Comparison of ENCODE assay signal across 8 mouse cellular contexts in the genomic region with DNA sequence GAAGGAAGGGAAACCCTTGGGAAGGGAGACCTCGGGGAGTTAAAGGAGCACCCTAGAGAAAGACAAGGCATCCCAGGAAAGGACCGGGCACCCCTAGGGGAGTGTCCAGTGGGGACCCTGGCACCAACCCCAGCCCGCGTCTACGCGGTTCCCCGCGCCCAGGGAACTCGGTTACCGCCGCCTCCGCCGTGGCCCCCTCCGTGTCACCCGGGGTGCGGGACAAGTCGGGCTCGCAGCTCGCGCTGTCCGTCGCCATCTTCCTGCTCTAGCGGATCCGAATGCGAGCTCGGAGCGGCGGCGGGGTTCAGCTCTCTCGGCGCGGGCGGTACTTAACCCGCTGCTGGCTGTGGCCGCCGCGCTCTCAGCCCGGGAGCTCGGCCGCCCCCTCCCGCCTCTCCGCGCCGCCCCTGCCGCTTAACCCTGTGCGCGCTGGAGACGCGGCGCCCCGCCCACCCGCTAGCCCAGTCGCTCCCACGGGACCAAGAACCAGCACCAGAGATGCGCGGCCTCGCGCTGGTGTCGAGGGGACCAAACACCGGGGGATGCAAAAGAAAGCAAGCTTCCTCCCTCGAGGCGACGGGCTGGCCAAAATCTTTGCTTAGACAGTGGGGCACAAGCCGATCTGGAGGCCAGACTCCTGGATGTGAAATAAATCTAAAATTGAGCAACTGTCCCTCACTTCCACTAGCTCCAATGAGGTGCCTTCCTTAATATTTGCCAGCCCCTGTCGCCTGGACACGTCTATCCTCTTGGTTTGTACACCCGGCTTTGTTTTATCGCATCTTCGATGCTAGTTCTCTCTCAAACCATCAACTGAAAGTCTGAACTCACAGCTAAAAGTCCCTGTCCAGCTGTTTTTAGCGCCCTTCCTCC. TPM values are rescaled to one million over a fixed set of nuclear protein-coding genes. Genes with fewer than 3 reads are reported as not detected.
A peak's percentile ranks its signal among the peaks of the same experiment; 100 is the strongest.
DNase-seq lines count a peak whose midpoint lies in the region; ATAC-seq and TF ChIP-seq lines count a peak whose summit lies in the region.

A gene (minus strand): TSS at position 364 of the 873 bp plus-strand sequence.

- H3K4me2 ChIP-seq in forebrain, embryonic 16.5 days (ENCODE audit: low read length) = peak within 1 kb of the TSS; percentile 59
- H3K4me2 ChIP-seq in liver, embryonic 16.5 days (ENCODE audit: low read depth, low read length) = peak within 1 kb of the TSS; percentile 64

- no peaks in the 10 kb centered on the region for H3K36me3 ChIP-seq in G1E (replicated peaks)
- no peaks in the 10 kb centered on the region for H3K36me3 ChIP-seq in forebrain, embryonic 16.5 days (ENCODE audit: control insufficient read depth, insufficient read depth)
- H3K36me3 ChIP-seq in liver, embryonic 16.5 days (ENCODE audit: control insufficient read depth, insufficient read depth) = no peaks in the 10 kb centered on the region

- peak within 1 kb of the TSS; percentile 97 for H3K9ac ChIP-seq in forebrain, embryonic 16.5 days (replicated peaks; ENCODE audit: low read depth, low read length)
- no peak within 1 kb of the TSS for H3K9ac ChIP-seq in liver, embryonic 16.5 days (ENCODE audit: low read depth, low read length)

- under 1% methylated on average over 70 of the region's 70 CpGs for WGBS in forebrain, embryonic 16.5 days
- 1% methylated on average over 65 of the region's 70 CpGs for WGBS in liver, embryonic 16.5 days (ENCODE audit: insufficient replicate concordance)

- no peak for TF ChIP-seq CTCF in G1E (IDR thresholded peaks at IDR 0.05; ENCODE audit: low read depth, low read length)

- DNase-seq in G1E (ENCODE audit: low spot score) = no peak
- DNase-seq in cerebellum, adult 11-12 months = peak; percentile 68
- peak; percentile 74 for DNase-seq in heart, postnatal 10 days
- peak; percentile 84 to 90 for DNase-seq in kidney, postnatal 4 days
- peak; percentile 54 for DNase-seq in ovary, adult 18-20 months (ENCODE audit: low spot score)
- peak; percentile 63 to 81 for DNase-seq in urinary bladder, postnatal 4 days (ENCODE audit: low spot score in 2 of 2)

- peak within 1 kb of the TSS; percentile 93 for H3K27ac ChIP-seq in forebrain, embryonic 16.5 days (ENCODE audit: low read length)
- H3K27ac ChIP-seq in liver, embryonic 16.5 days (ENCODE audit: low read length) = no peak within 1 kb of the TSS

- H3K9me3 ChIP-seq in G1E (replicated peaks) = no peaks in the 10 kb centered on the region
- H3K9me3 ChIP-seq in forebrain, embryonic 16.5 days (ENCODE audit: control insufficient read depth, low read length) = no peaks in the 10 kb centered on the region
- H3K9me3 ChIP-seq in liver, embryonic 16.5 days (replicated peaks; ENCODE audit: control insufficient read depth, low read length) = no peaks in the 10 kb centered on the region

- no peaks in the 10 kb centered on the region; the same call in 1 of the 2 replicates for H3K4me1 ChIP-seq in G1E (ENCODE audit: insufficient read depth, low read depth, low read length)
- peaks cover 27% of the 10 kb centered on the region for H3K4me1 ChIP-seq in forebrain, embryonic 16.5 days (replicated peaks; ENCODE audit: control insufficient read depth, insufficient read depth, low read length)
- no peaks in the 10 kb centered on the region for H3K4me1 ChIP-seq in liver, embryonic 16.5 days (ENCODE audit: control insufficient read depth, low read depth, low read length)

- no peak for ATAC-seq in G1E (ENCODE audit: extremely low read depth, insufficient number of reproducible peaks, low FRiP score, poor library complexity, severe bottlenecking)
- ATAC-seq in forebrain, embryonic 16.5 days = peak; percentile 95
- ATAC-seq in liver, embryonic 16.5 days (ENCODE audit: low read depth) = peak; percentile 65

- intact Hi-C loops in heart, postnatal 10 days (cut with DNase I) = loop anchor here (10.0 kb wide), 1 partner anchor 110 kb away; no protein-coding TSS in a partner anchor

- H3K4me3 ChIP-seq in G1E (ENCODE audit: low read depth, low read length) = peak within 1 kb of the TSS; percentile 42; the same call in 1 of the 2 replicates
- peak within 1 kb of the TSS; percentile 96 for H3K4me3 ChIP-seq in forebrain, embryonic 16.5 days (replicated peaks; ENCODE audit: low read length)
- peak within 1 kb of the TSS; percentile 52 for H3K4me3 ChIP-seq in liver, embryonic 16.5 days (ENCODE audit: low read depth, low read length)

- H3K27me3 ChIP-seq in G1E (ENCODE audit: insufficient read depth, low read length) = peaks cover 17% of the 10 kb centered on the region
- H3K27me3 ChIP-seq in forebrain, embryonic 16.5 days (replicated peaks; ENCODE audit: control insufficient read depth, insufficient read depth, low read length) = no peaks in the 10 kb centered on the region
- H3K27me3 ChIP-seq in liver, embryonic 16.5 days (ENCODE audit: control insufficient read depth, insufficient read depth, low read depth, low read length) = peaks cover 36% of the 10 kb centered on the region

RNA-seq across cellular contexts. Expression of the gene that starts here (rescaled TPM):
- total RNA-seq in G1E (2014; fragmentation: Nextera tagmentation) = not detected in 2 replicates
- total RNA-seq in G1E (2017) = 0.12 and 0.22 TPM in 2 replicates
- not detected in 2 replicates for polyA plus RNA-seq in G1E (2012)
- 124 and 134 TPM in 2 replicates for polyA plus RNA-seq in forebrain, embryonic 16.5 days (2015; fragmentation: Nextera tagmentation; extraction: Ambion mirVana)
- total RNA-seq in heart, postnatal 10 days (2021) = 1 to 10 TPM; 4.7 to 6.9 TPM
- polyA plus RNA-seq in liver, embryonic 16.5 days (2015; fragmentation: Nextera tagmentation; extraction: Ambion mirVana) = 1.1 and 1.4 TPM in 2 replicates

Comparison
In these comparisons a context has a peak if more than half of its experiments do, and no peak if none do; other contexts are left out.
1. RNA of the gene that starts here (total RNA-seq): 4.7 to 6.9 TPM in heart, postnatal 10 days; 0.12 to 0.22 TPM in G1E; every median in the first group is over 4 times any median in the second.
2. RNA of the gene that starts here (polyA plus RNA-seq): 124 to 134 TPM in forebrain, embryonic 16.5 days; 1.1 to 1.4 TPM in liver, embryonic 16.5 days and not detected in G1E; every median in the first group is over 10 times any median in the second.
3. H3K4me3 ChIP-seq: peak in every context shown above with its lines; median percentile 96 in forebrain, embryonic 16.5 days; 52 in liver, embryonic 16.5 days; 42 in G1E.